Mouse (Mus musculus) hematopoietic multipotent progenitor cell, adult 10-12 weeks (in vitro differentiated cells): ENCODE results near the gene Agmo. TPM values are rescaled to one million over a fixed set of nuclear protein-coding genes. Genes with fewer than 3 reads are reported as not detected.

Source experiments
- polyA plus RNA-seq: library from polyadenylated mRNA; stranded (reverse); fragments of >175 nt; gene quantifications from 2 replicates; pipeline ENCODE4 v1.2.3, GENCODE M21; 2012; ENCODE audit warnings: low replicate concordance

Gene Agmo
- polyA plus RNA-seq: 0.08 TPM in 1 of 2 replicates, not detected in the other

DNA sequence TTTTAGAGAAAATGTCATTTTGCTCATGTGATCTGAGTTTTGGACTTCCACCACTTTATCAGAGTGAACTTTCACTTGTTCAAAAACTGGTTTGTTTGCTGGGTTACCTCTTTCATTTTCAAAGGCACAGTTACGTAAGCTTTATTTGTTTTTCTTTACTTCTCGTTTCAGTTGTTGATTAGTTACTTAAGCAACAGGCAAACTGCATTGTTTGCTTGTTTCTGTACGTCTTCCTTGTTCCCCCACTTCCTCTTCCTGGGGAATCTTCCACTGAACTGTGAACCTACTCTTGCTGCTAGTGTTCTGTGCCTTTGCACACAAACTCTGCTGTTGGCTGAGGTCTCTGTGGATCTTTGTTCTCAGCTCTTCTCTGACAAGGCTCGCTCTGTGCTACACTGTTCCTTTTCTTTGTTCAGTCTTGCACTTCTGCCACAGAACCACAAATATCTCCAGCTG is at the start of gene Agmo:
Gene Agmo, plus strand, starts transcription at position 76 of the 456 bp plus-strand sequence.

Other genes starting within 250 kb of the Agmo start
- not detected in 2 replicates for gene Meox2, start 133.1 kb upstream of the Agmo start, polyA plus RNA-seq